Mouse (Mus musculus): Measurements from ENCODE around the gene 6030408B16Rik.
"Not testable (repeated sequence)": the region's sequence is repeated elsewhere in the genome, so short reads cannot be mapped to it uniquely, and the experiment has no call there.

6030408B16Rik gene

GRCm38 (mm10) chr15:101322106-101322505 is 29.1 kb downstream of the 6030408B16Rik start:
- no peak for DNase-seq (ENCODE audit: low read depth)

- no peak for DNase-seq (ENCODE audit: low read depth)
These were observed 29.6 kb downstream of the 6030408B16Rik start for GRCm38 (mm10) chr15:101322640-101323039.

GRCm38 (mm10) chr15:101323511-101323910 is 30.5 kb downstream of the 6030408B16Rik start:
- no peak for DNase-seq (ENCODE audit: low read depth)

- DNase-seq (ENCODE audit: low read depth), result not testable (repeated sequence)
These were observed 31.4 kb downstream of the 6030408B16Rik start for GRCm38 (mm10) chr15:101324409-101324808.

- no peak for DNase-seq (ENCODE audit: low read depth)
These were observed 33.1 kb downstream of the 6030408B16Rik start for GRCm38 (mm10) chr15:101325991-101326534.

GRCm38 (mm10) chr15:101327282-101327681 is 34.3 kb downstream of the 6030408B16Rik start:
- DNase-seq (ENCODE audit: low read depth), result peak; percentile 37

- no peak for DNase-seq (ENCODE audit: low read depth)
These were observed 36.0 kb downstream of the 6030408B16Rik start for GRCm38 (mm10) chr15:101328876-101329563.

- DNase-seq (ENCODE audit: low read depth), result no peak
These were observed 36.5 kb downstream of the 6030408B16Rik start for GRCm38 (mm10) chr15:101329564-101329892.

- no peak for DNase-seq (ENCODE audit: low read depth)
These were observed 38.1 kb downstream of the 6030408B16Rik start for GRCm38 (mm10) chr15:101331090-101331489.

- DNase-seq (ENCODE audit: low read depth), result no peak
These were observed 39.4 kb downstream of the 6030408B16Rik start for GRCm38 (mm10) chr15:101332370-101332769.

- no peak for DNase-seq (ENCODE audit: low read depth)
These were observed 40.2 kb downstream of the 6030408B16Rik start for GRCm38 (mm10) chr15:101333165-101333564.

- no peak for DNase-seq (ENCODE audit: low read depth)
These were observed 40.6 kb downstream of the 6030408B16Rik start for GRCm38 (mm10) chr15:101333648-101334047.

- no peak for DNase-seq (ENCODE audit: low read depth)
These were observed 43.6 kb downstream of the 6030408B16Rik start for GRCm38 (mm10) chr15:101336474-101337174.

- DNase-seq (ENCODE audit: low read depth), result no peak
These were observed 45.3 kb downstream of the 6030408B16Rik start for GRCm38 (mm10) chr15:101338359-101338758.

- peak; percentile 53 for DNase-seq (ENCODE audit: low read depth)
These were observed 46.5 kb downstream of the 6030408B16Rik start for GRCm38 (mm10) chr15:101339537-101339936.

GRCm38 (mm10) chr15:101341797-101342515 is 48.9 kb downstream of the 6030408B16Rik start:
- no peak for DNase-seq (ENCODE audit: low read depth)

Data from c-Kit-positive CD71-positive TER-119-negative erythroid progenitor cells, embryonic 14.5 days (primary cell).